Mouse (Mus musculus) liver, embryonic 14.5 days (tissue): ENCODE measurements at regions not wholly inside any gene's neighbourhood (a gene's known extent, or its start where the extent isn't known, plus 50 kb on each side); places are given as distances from the start of the nearest gene placed in this dataset.

Experiments used
- CTCF ChIP-seq: IDR thresholded peaks from 2 replicates; pipeline ENCODE4 v1.5.1; 2016; ENCODE audit warnings: antibody characterized with exemption, low read depth, control low read depth
- EP300 ChIP-seq: IDR thresholded peaks from 2 replicates; pipeline ENCODE4 v1.6.1; 2016; ENCODE audit warnings: antibody characterized with exemption, low read depth

GRCm38 (mm10) chrX:12479207-12479606 lies 108.4 kb upstream of the Atp6ap2 start:
- TF ChIP-seq CTCF (no peak), EP300 (no peak)
